Mouse (Mus musculus): ENCODE measurements around the gene Myoz1.

DNA sequence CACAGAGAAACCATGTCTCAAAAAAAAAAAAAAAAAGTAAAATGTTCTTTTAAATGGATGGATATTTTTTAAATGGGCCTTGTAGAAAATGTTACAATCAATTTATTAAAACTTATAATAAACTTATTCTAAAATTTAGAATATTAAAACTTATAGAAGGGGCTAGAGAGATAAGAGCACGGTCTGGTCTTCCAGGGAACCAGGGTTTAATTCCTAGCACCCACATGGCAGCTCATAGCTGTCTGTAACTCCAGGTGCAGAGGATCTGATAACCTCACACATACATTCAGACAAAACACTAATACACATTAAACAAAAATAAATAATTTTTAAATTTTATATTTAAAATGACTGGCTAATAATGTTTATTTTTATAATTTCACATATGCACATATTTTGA is 55.1 kb downstream of the Myoz1 start:
- no peak for TF ChIP-seq CTCF (IDR thresholded peaks at IDR 0.05 in 2 of 3, conservative IDR thresholded peaks at IDR 0.05 in 1 of 3; ENCODE audit: control insufficient read depth in 1 of 3, insufficient read depth in 1 of 3, low read depth in 2 of 3, low read length in 3 of 3, poor library complexity in 1 of 3, severe bottlenecking in 1 of 3)
- no peak for TF ChIP-seq POLR2A (IDR thresholded peaks at IDR 0.05; ENCODE audit: control insufficient read depth in 1 of 2, insufficient read depth in 1 of 2, low read depth in 1 of 2, low read length in 2 of 2, poor library complexity in 1 of 2)
